ENCODE assay signal across 9 mouse cellular contexts in genomic region chr17:85877426-85877825, GRCm38 (mm10).
DNase-seq lines count a peak whose midpoint lies in the region; ATAC-seq lines count a peak whose summit lies in the region.
"Had no signal": no experiment of that assay in that cellular context is flagged by ENCODE, and none has a peak within 500 bp of the region (broad histone marks: within the 10 kb centered on the region; RNA-seq: fewer than 3 reads in every experiment).

No protein-coding gene starts in this region.

- no peak for ATAC-seq in hindbrain, embryonic 16.5 days

- no peak overlapping the region for H3K9ac ChIP-seq in hindbrain, embryonic 16.5 days (ENCODE audit: low read depth, low read length)
- H3K9ac ChIP-seq: embryonic facial prominence, embryonic 15.5 days had no signal

- DNase-seq in hindbrain, embryonic 10.5 days (ENCODE audit: low spot score), result peak; percentile 45
- DNase-seq in B cell, adult 2 months, result peak; percentile 51 to 55
- DNase-seq in R1 (ENCODE audit: low read depth, low spot score), result peak; percentile 60
- DNase-seq in gastrocnemius, postnatal 10 days, result peak; percentile 65
- peak; percentile 25 for DNase-seq in skeletal muscle tissue, adult 2 months (ENCODE audit: low read depth, low spot score)
- DNase-seq in layer of hippocampus, adult 9-11 months, result no peak
- DNase-seq in Muller cell, postnatal 12 days (ENCODE audit: inconsistent ontology term), result no peak

- WGBS in hindbrain, embryonic 10.5 days, result 38% methylated on average over 3 of the region's 3 CpGs
- 39% methylated on average over 3 of the region's 3 CpGs for WGBS in hindbrain, embryonic 16.5 days

- H3K27ac ChIP-seq in hindbrain, embryonic 10.5 days, result no peak overlapping the region
- H3K27ac ChIP-seq in hindbrain, embryonic 16.5 days (ENCODE audit: low read depth, low read length), result no peak overlapping the region
- H3K27ac ChIP-seq: embryonic facial prominence, embryonic 15.5 days had no signal

- no peaks in the 10 kb centered on the region for H3K36me3 ChIP-seq in hindbrain, embryonic 10.5 days
- H3K36me3 ChIP-seq in hindbrain, embryonic 16.5 days (ENCODE audit: control insufficient read depth, insufficient read depth, low read length), result no peaks in the 10 kb centered on the region
- H3K36me3 ChIP-seq: embryonic facial prominence, embryonic 15.5 days had no signal

- peaks cover 37% of the 10 kb centered on the region for H3K4me1 ChIP-seq in hindbrain, embryonic 10.5 days (replicated peaks)
- H3K4me1 ChIP-seq in hindbrain, embryonic 16.5 days (ENCODE audit: control insufficient read depth, insufficient read depth, low read depth, low read length), result peaks cover 14% of the 10 kb centered on the region; the same call in 1 of the 2 replicates

- H3K4me3 ChIP-seq in hindbrain, embryonic 10.5 days, result no peak overlapping the region
- no peak overlapping the region for H3K4me3 ChIP-seq in hindbrain, embryonic 16.5 days (ENCODE audit: low read length)
- H3K4me3 ChIP-seq: embryonic facial prominence, embryonic 15.5 days had no signal

- no peaks in the 10 kb centered on the region for H3K9me3 ChIP-seq in hindbrain, embryonic 10.5 days
- H3K9me3 ChIP-seq in hindbrain, embryonic 16.5 days (ENCODE audit: control insufficient read depth, low read length), result no peaks in the 10 kb centered on the region
- H3K9me3 ChIP-seq: embryonic facial prominence, embryonic 15.5 days had no signal

- H3K27me3 ChIP-seq in hindbrain, embryonic 10.5 days (ENCODE audit: insufficient read depth, poor library complexity, severe bottlenecking), result peaks cover 44% of the 10 kb centered on the region
- H3K27me3 ChIP-seq in hindbrain, embryonic 16.5 days (replicated peaks; ENCODE audit: control insufficient read depth, insufficient read depth, low read length), result no peaks in the 10 kb centered on the region

- H3K4me2 ChIP-seq in hindbrain, embryonic 16.5 days (ENCODE audit: low read length), result no peak overlapping the region
- H3K4me2 ChIP-seq: embryonic facial prominence, embryonic 15.5 days had no signal

Comparison
In these comparisons a context has a peak if more than half of its experiments do, and no peak if none do; other contexts are left out.
1. DNase-seq: peak in hindbrain, embryonic 10.5 days (single experiment), B cell, adult 2 months (2 of 2), R1 (single experiment), gastrocnemius, postnatal 10 days (single experiment) and skeletal muscle tissue, adult 2 months (single experiment); none in layer of hippocampus, adult 9-11 months (single experiment) and Muller cell, postnatal 12 days (single experiment).